Mouse (Mus musculus) kidney, adult 2 months (tissue): ENCODE data around the gene Nectin1. TPM values are rescaled to one million over a fixed set of nuclear protein-coding genes. Genes with fewer than 3 reads are reported as not detected.

Experiments used
- DNase-seq: peaks from one replicate; pipeline ENCODE4 v3.0.0; 2021
- H3K27ac ChIP-seq: fragments of 200-500 bp; 2 replicates; pipeline ENCODE4 v1.5.1; 2012; ENCODE audit warnings: low read depth, low read length, control low read depth, inconsistent platforms; ENCODE audit not compliant: insufficient read depth
- H3K27me3 ChIP-seq: fragments of 200-500 bp; replicated peaks from 2 replicates; pipeline ENCODE4 v1.6.1; 2012; ENCODE audit warnings: mild to moderate bottlenecking, moderate library complexity, low read length, inconsistent platforms; ENCODE audit not compliant: control insufficient read depth, insufficient read depth
- H3K36me3 ChIP-seq: fragments of 200-500 bp; 2 replicates; pipeline ENCODE4 v1.6.1; 2012; ENCODE audit warnings: mild to moderate bottlenecking, moderate library complexity, low read length, inconsistent platforms; ENCODE audit not compliant: control insufficient read depth, insufficient read depth
- H3K4me1 ChIP-seq: fragments of 200-500 bp; 2 replicates; pipeline ENCODE4 v1.6.1; 2011; ENCODE audit warnings: low read length; ENCODE audit not compliant: control insufficient read depth, insufficient read depth
- H3K4me3 ChIP-seq: fragments of 200-500 bp; 2 replicates; pipeline ENCODE4 v1.5.1; 2011; ENCODE audit warnings: mild to moderate bottlenecking, low read depth, low read length, control low read depth; ENCODE audit not compliant: insufficient read depth
- CTCF ChIP-seq: fragments of 200-500 bp; conservative IDR thresholded peaks from 2 replicates; pipeline ENCODE4 v1.5.1; 2011; ENCODE audit warnings: low read depth, mild to moderate bottlenecking, control low read depth, low read length, moderate library complexity, mixed read lengths; ENCODE audit not compliant: insufficient read depth, insufficient read length
- POLR2A ChIP-seq: fragments of 200-500 bp; IDR thresholded peaks from one replicate; pipeline ENCODE4 v1.6.1; 2011; ENCODE audit warnings: low read depth, low read length, control low read depth
- WGBS: fragments of 180-500 bp; shearing (Covaris S2); methylation state at CpG from one replicate; pipeline ENCODE4 v1.1.7; 2018; 5-methylcytosine and 5-hydroxymethylcytosine counted together
- polyA plus RNA-seq: library from polyadenylated mRNA; depleted of rRNA; stranded (reverse); fragments of >200 nt; gene quantifications from 2 replicates; pipeline ENCODE4 v1.2.3, GENCODE M21; 2012

Gene Nectin1
- polyA plus RNA-seq, 1 experiment, result 26.5 TPM

GRCm38 (mm10) chr9:43807565-43807964, 63.8 kb downstream of the Nectin1 start:
- no peaks in the 10 kb centered on the region for H3K27me3 ChIP-seq
- H3K27ac ChIP-seq, result no peak overlapping the region
- TF ChIP-seq POLR2A (no peak), CTCF (no peak)
- no peak overlapping the region for H3K4me3 ChIP-seq
- WGBS, result 43% methylated on average over 6 of the region's 6 CpGs
- no peak for DNase-seq
- no peaks in the 10 kb centered on the region for H3K36me3 ChIP-seq
- no peaks in the 10 kb centered on the region for H3K4me1 ChIP-seq

GRCm38 (mm10) chr9:43808099-43808498, 64.3 kb downstream of the Nectin1 start:
- Histone ChIP-seq H3K4me3 (no peak overlapping the region), H3K27me3 (no peaks in the 10 kb centered on the region), H3K36me3 (no peaks in the 10 kb centered on the region), H3K27ac (no peak overlapping the region), H3K4me1 (no peaks in the 10 kb centered on the region)
- DNase-seq, result no peak
- TF ChIP-seq POLR2A (no peak), CTCF (no peak)
- 14% methylated on average over 3 of the region's 4 CpGs for WGBS

- Histone ChIP-seq H3K4me1 (no peaks in the 10 kb centered on the region), H3K4me3 (no peak overlapping the region), H3K27me3 (no peaks in the 10 kb centered on the region), H3K27ac (no peak overlapping the region), H3K36me3 (no peaks in the 10 kb centered on the region)
- DNase-seq, result peak; percentile 43
- 19% methylated on average over 7 of the region's 7 CpGs for WGBS
- TF ChIP-seq POLR2A (no peak), CTCF (no peak)
Measured at GRCm38 (mm10) chr9:43808546-43808945, 64.8 kb downstream of the Nectin1 start.

- H3K27ac ChIP-seq, result no peak overlapping the region
- H3K36me3 ChIP-seq, result no peaks in the 10 kb centered on the region
- no peaks in the 10 kb centered on the region for H3K27me3 ChIP-seq
- TF ChIP-seq POLR2A (no peak), CTCF (no peak)
- no peaks in the 10 kb centered on the region for H3K4me1 ChIP-seq
- no peak for DNase-seq
- H3K4me3 ChIP-seq, result no peak overlapping the region
- 42% methylated on average over 2 of the region's 2 CpGs for WGBS
Measured at GRCm38 (mm10) chr9:43813156-43813555, 69.4 kb downstream of the Nectin1 start.

GRCm38 (mm10) chr9:43822206-43822605, 78.4 kb downstream of the Nectin1 start:
- Histone ChIP-seq H3K4me1 (no peaks in the 10 kb centered on the region), H3K27ac (no peak overlapping the region), H3K36me3 (no peaks in the 10 kb centered on the region), H3K4me3 (no peak overlapping the region), H3K27me3 (no peaks in the 10 kb centered on the region)
- no peak for DNase-seq
- WGBS, result 92% methylated on average over 5 of the region's 5 CpGs
- TF ChIP-seq CTCF (no peak), POLR2A (no peak)

GRCm38 (mm10) chr9:43825178-43825577, 81.4 kb downstream of the Nectin1 start:
- Histone ChIP-seq H3K27ac (no peak overlapping the region), H3K27me3 (no peaks in the 10 kb centered on the region), H3K4me1 (no peaks in the 10 kb centered on the region), H3K4me3 (no peak overlapping the region), H3K36me3 (no peaks in the 10 kb centered on the region)
- DNase-seq, result peak; percentile 52
- 58% methylated on average over 5 of the region's 5 CpGs for WGBS
- TF ChIP-seq CTCF (no peak), POLR2A (no peak)

- Histone ChIP-seq H3K27ac (no peak overlapping the region), H3K36me3 (no peaks in the 10 kb centered on the region), H3K27me3 (no peaks in the 10 kb centered on the region), H3K4me3 (no peak overlapping the region), H3K4me1 (no peaks in the 10 kb centered on the region)
- DNase-seq, result peak; percentile 41
- TF ChIP-seq CTCF, result no peak
- 63% methylated on average over 8 of the region's 8 CpGs for WGBS
Measured at GRCm38 (mm10) chr9:43826558-43827253, 82.9 kb downstream of the Nectin1 start.
